Comparison of ENCODE assay signal across 8 mouse cellular contexts in the genomic region with DNA sequence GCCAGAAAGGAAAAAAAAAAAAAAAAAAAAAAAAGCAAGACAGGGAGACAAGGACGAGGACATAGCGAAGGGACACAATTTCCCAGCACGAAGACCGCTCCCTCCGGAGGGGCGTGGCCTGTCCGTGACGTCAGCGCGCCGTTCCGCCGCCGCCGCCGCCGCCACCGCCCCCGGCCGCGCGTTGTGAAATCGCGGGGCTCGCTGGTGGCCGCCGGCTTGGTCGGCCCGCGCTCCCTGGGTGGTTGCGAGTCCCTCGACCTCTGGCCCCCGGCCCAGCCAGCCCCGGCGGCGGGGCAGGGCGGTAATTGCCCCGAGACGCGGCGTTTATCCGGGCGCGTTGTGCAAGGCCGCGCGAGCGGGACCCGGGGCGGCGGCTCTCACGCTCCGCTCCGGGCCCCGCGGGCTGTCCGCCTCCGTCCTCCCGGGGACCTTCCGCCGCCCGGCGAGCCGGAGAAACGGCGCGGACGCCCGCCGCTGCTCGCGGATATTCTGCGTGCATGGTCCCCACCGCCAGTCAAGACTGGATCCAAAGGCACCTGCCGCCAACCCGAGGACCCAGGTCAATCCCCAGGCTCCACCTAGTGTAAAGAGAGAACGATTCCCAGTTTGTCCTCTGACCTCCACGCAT. TPM values are rescaled to one million over a fixed set of nuclear protein-coding genes. Genes with fewer than 3 reads are reported as not detected.
A peak's percentile ranks its signal among the peaks of the same experiment; 100 is the strongest.
DNase-seq lines count a peak whose midpoint lies in the region; ATAC-seq and TF ChIP-seq lines count a peak whose summit lies in the region.

No protein-coding gene starts in this region.

- peak overlapping the region; percentile 71 for H3K4me2 ChIP-seq in forebrain, postnatal 0 days (ENCODE audit: low read depth)
- peak overlapping the region; percentile 95 for H3K4me2 ChIP-seq in lung, embryonic 15.5 days

- H3K9me3 ChIP-seq in G1E (replicated peaks): no peaks in the 10 kb centered on the region
- no peaks in the 10 kb centered on the region for H3K9me3 ChIP-seq in forebrain, postnatal 0 days (ENCODE audit: low read length)
- H3K9me3 ChIP-seq in lung, embryonic 15.5 days: no peaks in the 10 kb centered on the region

- H3K9ac ChIP-seq in forebrain, postnatal 0 days: peak overlapping the region; percentile 86
- H3K9ac ChIP-seq in lung, embryonic 15.5 days: peak overlapping the region; percentile 66

- TF ChIP-seq POLR2A in cerebellum, adult 2 months (IDR thresholded peaks at IDR 0.05; ENCODE audit: borderline replicate concordance, insufficient read depth, low read length): peak; percentile 80
- TF ChIP-seq POLR2A in olfactory bulb, adult 2 months (IDR thresholded peaks at IDR 0.05; ENCODE audit: insufficient read depth, low read depth, low read length): peak; percentile 94
- TF ChIP-seq POLR2A in thymus, adult 2 months (IDR thresholded peaks at IDR 0.05; ENCODE audit: control insufficient read depth, extremely low read depth, insufficient read depth, low read length, poor library complexity): no peak

- TF ChIP-seq CTCF in G1E (IDR thresholded peaks at IDR 0.05; ENCODE audit: low read depth, low read length): no peak
- peak; percentile 26; the same call in 1 of the 2 replicates for TF ChIP-seq CTCF in cerebellum, adult 2 months (IDR thresholded peaks at IDR 0.05; ENCODE audit: borderline replicate concordance, insufficient read depth, low read depth, low read length)
- peak; percentile 26; the same call in 1 of the 2 replicates for TF ChIP-seq CTCF in forebrain, postnatal 0 days (IDR thresholded peaks at IDR 0.05; ENCODE audit: low read depth)
- TF ChIP-seq CTCF in olfactory bulb, adult 2 months (IDR thresholded peaks at IDR 0.05; ENCODE audit: insufficient read depth, low read depth, low read length): 0 out of 2 replicates have a peak, but pooled peaks have one; percentile 10
- TF ChIP-seq CTCF in thymus, adult 2 months (IDR thresholded peaks at IDR 0.05; ENCODE audit: borderline replicate concordance, control insufficient read depth, extremely low read depth, insufficient read depth, low read length, poor library complexity): 0 out of 2 replicates have a peak, but pooled peaks have one; percentile 34

- peaks cover 45% of the 10 kb centered on the region for H3K27me3 ChIP-seq in G1E (ENCODE audit: insufficient read depth, low read length)
- H3K27me3 ChIP-seq in cerebellum, adult 2 months (ENCODE audit: control insufficient read depth, insufficient read depth, low read length): no peaks in the 10 kb centered on the region
- H3K27me3 ChIP-seq in forebrain, postnatal 0 days (ENCODE audit: insufficient read depth, low read length): no peaks in the 10 kb centered on the region; the same call in 1 of the 2 replicates
- peaks cover 17% of the 10 kb centered on the region for H3K27me3 ChIP-seq in lung, embryonic 15.5 days
- peaks cover 8% of the 10 kb centered on the region; the same call in 1 of the 2 replicates for H3K27me3 ChIP-seq in thymus, adult 2 months (ENCODE audit: control insufficient read depth, insufficient read depth, low read length)

- peak overlapping the region; percentile 77 for H3K4me3 ChIP-seq in G1E (ENCODE audit: low read depth, low read length)
- H3K4me3 ChIP-seq in cerebellum, adult 2 months (replicated peaks; ENCODE audit: insufficient read depth, low read depth, low read length): peak overlapping the region; percentile 71
- H3K4me3 ChIP-seq in forebrain, postnatal 0 days (ENCODE audit: low read depth, low read length): peak overlapping the region; percentile 63
- peak overlapping the region; percentile 73 for H3K4me3 ChIP-seq in lung, embryonic 15.5 days
- H3K4me3 ChIP-seq in olfactory bulb, adult 2 months (ENCODE audit: insufficient read depth, low read depth, low read length): peak overlapping the region; percentile 84
- peak overlapping the region; percentile 86 for H3K4me3 ChIP-seq in thymus, adult 2 months (ENCODE audit: control insufficient read depth, insufficient read depth, low read length)

- DNase-seq in G1E (ENCODE audit: low spot score): peak; percentile 77
- DNase-seq in cerebellum, adult 2 months: peak; percentile 89 to 91
- DNase-seq in forebrain, postnatal 0 days: peak; percentile 88
- peak; percentile 90 for DNase-seq in heart, postnatal 4 days
- peak; percentile 32 for DNase-seq in layer of hippocampus, adult 9-10 months (ENCODE audit: low spot score)
- DNase-seq in thymus, adult 2 months: peak; percentile 78

- peak; percentile 45 for ATAC-seq in G1E (ENCODE audit: extremely low read depth, insufficient number of reproducible peaks, low FRiP score, poor library complexity, severe bottlenecking)
- ATAC-seq in forebrain, postnatal 0 days: peak; percentile 95
- peak; percentile 80 for ATAC-seq in lung, embryonic 15.5 days (ENCODE audit: borderline replicate concordance, extremely low read depth, low FRiP score, low TSS enrichment)

- H3K27ac ChIP-seq in cerebellum, adult 2 months (ENCODE audit: insufficient read depth, low read length): peak overlapping the region; percentile 98
- peak overlapping the region; percentile 85 for H3K27ac ChIP-seq in forebrain, postnatal 0 days (ENCODE audit: low read depth, low read length)
- peak overlapping the region; percentile 67 for H3K27ac ChIP-seq in lung, embryonic 15.5 days
- H3K27ac ChIP-seq in olfactory bulb, adult 2 months (ENCODE audit: insufficient read depth, low read depth, low read length): peak overlapping the region; percentile 58; the same call in 1 of the 2 replicates
- no peak overlapping the region for H3K27ac ChIP-seq in thymus, adult 2 months (ENCODE audit: control insufficient read depth, insufficient read depth, low read length)

- WGBS in cerebellum, adult 2 months: under 1% methylated on average over 76 of the region's 78 CpGs
- 1% methylated on average over 73 of the region's 78 CpGs for WGBS in forebrain, postnatal 0 days
- 1% methylated on average over 38 of the region's 78 CpGs for WGBS in lung, embryonic 15.5 days
- WGBS in olfactory bulb, adult 2 months: under 1% methylated on average over 72 of the region's 78 CpGs
- under 1% methylated on average over 78 of the region's 78 CpGs for WGBS in thymus, adult 2 months

- H3K4me1 ChIP-seq in G1E (ENCODE audit: insufficient read depth, low read depth, low read length): peaks cover 24% of the 10 kb centered on the region
- peaks cover 28% of the 10 kb centered on the region for H3K4me1 ChIP-seq in cerebellum, adult 2 months (ENCODE audit: control insufficient read depth, insufficient read depth, low read length)
- H3K4me1 ChIP-seq in forebrain, postnatal 0 days (ENCODE audit: insufficient read depth): no peaks in the 10 kb centered on the region
- peaks cover 14% of the 10 kb centered on the region for H3K4me1 ChIP-seq in lung, embryonic 15.5 days
- peaks cover 8% of the 10 kb centered on the region for H3K4me1 ChIP-seq in olfactory bulb, adult 2 months (ENCODE audit: control insufficient read depth, insufficient read depth, low read length)
- H3K4me1 ChIP-seq in thymus, adult 2 months (replicated peaks; ENCODE audit: control insufficient read depth, insufficient read depth, low read length): peaks cover 2% of the 10 kb centered on the region; the same call in 1 of the 2 replicates

- no peaks in the 10 kb centered on the region for H3K36me3 ChIP-seq in G1E (replicated peaks)
- no peaks in the 10 kb centered on the region for H3K36me3 ChIP-seq in forebrain, postnatal 0 days (ENCODE audit: insufficient read depth)
- no peaks in the 10 kb centered on the region for H3K36me3 ChIP-seq in lung, embryonic 15.5 days
- H3K36me3 ChIP-seq in thymus, adult 2 months (ENCODE audit: control insufficient read depth, insufficient read depth, low read length): no peaks in the 10 kb centered on the region

RNA-seq across cellular contexts. Expression of a gene that starts 38.5 kb away (rescaled TPM):
- total RNA-seq in G1E (2014; fragmentation: Nextera tagmentation) (not detected in 2 replicates), G1E (2017) (not detected in 2 replicates)
- not detected in 2 replicates for polyA plus RNA-seq in G1E (2012)
- not detected in 2 replicates for polyA plus RNA-seq in cerebellum, adult 2 months (2012; rRNA removed)
- 0.05 TPM in 1 of 2 replicates, not detected in the other for total RNA-seq in forebrain, postnatal 0 days (2014; rRNA removed)
- not detected in 2 replicates for polyA plus RNA-seq in forebrain, postnatal 0 days (2015; fragmentation: Nextera tagmentation; extraction: Ambion mirVana)
- under 1 TPM in 1 of 2 experiments, not detected in 1; 0.14 TPM for total RNA-seq in heart, postnatal 4 days (2021)
- polyA plus RNA-seq in lung, embryonic 15.5 days (2015; fragmentation: Nextera tagmentation; extraction: Ambion mirVana): 0.05 TPM in 1 of 2 replicates, not detected in the other
- not detected in 2 replicates for polyA plus RNA-seq in olfactory bulb, adult 2 months (2012; ENCODE audit: insufficient read depth, insufficient read length, low replicate concordance, missing spikeins)
- 0.28 and 0.57 TPM in 2 replicates for polyA plus RNA-seq in thymus, adult 2 months (2012; rRNA removed)

Comparison
In these comparisons a context has a peak if more than half of its experiments do, and no peak if none do; other contexts are left out.
1. ATAC-seq: peak in every context shown above with its lines; median percentile 95 in forebrain, postnatal 0 days; 80 in lung, embryonic 15.5 days; 45 in G1E.
2. DNase-seq: peak in every context shown above with its lines; median percentile 90 in cerebellum, adult 2 months; 90 in heart, postnatal 4 days; 88 in forebrain, postnatal 0 days; 78 in thymus, adult 2 months; 77 in G1E; 32 in layer of hippocampus, adult 9-10 months.